Mouse (Mus musculus): ENCODE data around the gene Pdcl2. TPM values are rescaled to one million over a fixed set of nuclear protein-coding genes. Genes with fewer than 3 reads are reported as not detected.

The Pdcl2 gene
- polyA plus RNA-seq, 1 experiment from 2014 or later, result not detected

DNA sequence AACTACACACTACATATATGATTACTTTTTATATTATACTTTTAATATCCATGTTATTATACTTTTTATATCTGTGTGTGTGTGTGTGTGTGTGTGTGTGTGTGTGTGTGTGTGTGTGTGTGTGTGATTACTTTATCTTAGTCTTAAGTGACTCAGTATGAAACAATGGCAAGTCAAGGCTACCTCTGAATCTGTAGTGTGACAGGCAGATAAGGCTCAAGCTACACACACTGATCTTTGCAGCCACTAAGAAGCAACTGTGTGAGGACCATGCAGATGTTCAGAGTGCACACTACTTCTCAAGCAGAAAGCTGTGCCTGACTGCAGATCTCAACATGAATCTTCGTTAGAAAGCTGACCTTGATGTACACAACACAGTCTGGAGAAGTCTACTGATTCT, 47.1 kb downstream of the Pdcl2 start:
- H3K27ac ChIP-seq (ENCODE audit: low read length), result no peak overlapping the region
- WGBS, result 78% methylated on average over 1 of the region's 1 CpGs
- no peaks in the 10 kb centered on the region for H3K4me1 ChIP-seq (replicated peaks; ENCODE audit: control insufficient read depth, insufficient read depth, low read length)
- ATAC-seq (ENCODE audit: low read depth), result no peak
- H3K27me3 ChIP-seq (ENCODE audit: control insufficient read depth, insufficient read depth, low read depth, low read length), result no peaks in the 10 kb centered on the region
- no peak overlapping the region for H3K4me2 ChIP-seq (ENCODE audit: low read depth, low read length)
- H3K36me3 ChIP-seq (ENCODE audit: control insufficient read depth, insufficient read depth, low read length), result no peaks in the 10 kb centered on the region
- no peak overlapping the region for H3K4me3 ChIP-seq (ENCODE audit: low read length)
- H3K9ac ChIP-seq (ENCODE audit: low read length), result no peak overlapping the region
- no peaks in the 10 kb centered on the region for H3K9me3 ChIP-seq (ENCODE audit: control insufficient read depth, low read length)

DNA sequence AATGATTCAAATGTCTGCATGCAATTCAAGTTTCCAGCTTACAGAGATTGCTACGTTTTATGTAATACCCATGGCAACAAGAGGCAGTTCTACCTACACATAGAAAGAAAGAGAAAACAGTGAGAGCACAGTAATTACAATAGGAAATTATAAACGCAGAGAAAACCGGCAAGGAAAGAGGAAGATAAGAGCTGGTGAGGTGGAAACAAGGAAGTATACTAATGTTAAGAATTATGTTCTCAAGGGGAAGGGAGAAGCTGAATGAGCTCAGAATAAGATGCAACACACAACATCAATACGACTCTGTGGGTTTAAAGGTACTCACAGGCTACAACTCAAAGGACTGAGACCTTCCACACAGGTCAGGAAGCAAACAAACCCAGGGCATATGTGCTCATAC, 56.0 kb downstream of the Pdcl2 start:
- H3K9ac ChIP-seq (ENCODE audit: low read length), result no peak overlapping the region
- H3K4me2 ChIP-seq (ENCODE audit: low read depth, low read length), result no peak overlapping the region
- WGBS, result 76% methylated on average over 4 of the region's 4 CpGs
- no peaks in the 10 kb centered on the region for H3K36me3 ChIP-seq (ENCODE audit: control insufficient read depth, insufficient read depth, low read length)
- H3K4me3 ChIP-seq (ENCODE audit: low read length), result no peak overlapping the region
- no peaks in the 10 kb centered on the region for H3K4me1 ChIP-seq (replicated peaks; ENCODE audit: control insufficient read depth, insufficient read depth, low read length)
- H3K27me3 ChIP-seq (ENCODE audit: control insufficient read depth, insufficient read depth, low read depth, low read length), result no peaks in the 10 kb centered on the region
- no peak for ATAC-seq (ENCODE audit: low read depth)
- H3K9me3 ChIP-seq (ENCODE audit: control insufficient read depth, low read length), result no peaks in the 10 kb centered on the region
- H3K27ac ChIP-seq (ENCODE audit: low read length), result no peak overlapping the region

Other genes starting within 250 kb of the Pdcl2 start
- gene Srd5a3, start 190.9 kb downstream of the Pdcl2 start, polyA plus RNA-seq (2015; fragmentation: Nextera tagmentation; extraction: Ambion mirVana), result 45.8 and 46.5 TPM in 2 replicates
- 87.9 and 89.3 TPM in 2 replicates for gene Tmem165, start 147.3 kb downstream of the Pdcl2 start, polyA plus RNA-seq (2015; fragmentation: Nextera tagmentation; extraction: Ambion mirVana)
- gene Clock, start 26.4 kb downstream of the Pdcl2 start, polyA plus RNA-seq (2015; fragmentation: Nextera tagmentation; extraction: Ambion mirVana), result 13.9 and 14.9 TPM in 2 replicates
- gene Nmu, start 32.6 kb upstream of the Pdcl2 start, polyA plus RNA-seq (2015; fragmentation: Nextera tagmentation; extraction: Ambion mirVana), result 0.26 and 0.57 TPM in 2 replicates
- gene Gm7271, start 152.9 kb upstream of the Pdcl2 start, polyA plus RNA-seq (2015; fragmentation: Nextera tagmentation; extraction: Ambion mirVana), result not detected in 2 replicates
- gene Exoc1, start 198.2 kb upstream of the Pdcl2 start, polyA plus RNA-seq (2015; fragmentation: Nextera tagmentation; extraction: Ambion mirVana), result 33.1 and 34.3 TPM in 2 replicates